Mouse (Mus musculus) small intestine, adult 2 months (tissue): Measurements from ENCODE around the gene Stub1.

Experiments
- CTCF ChIP-seq: fragments of 200-500 bp; IDR thresholded peaks from 2 replicates; pipeline ENCODE4 v1.5.1; 2012; ENCODE audit warnings: low read depth, mild to moderate bottlenecking, control low read depth, inconsistent platforms, low read length, moderate library complexity, mixed read lengths; ENCODE audit not compliant: insufficient replicate concordance, insufficient read length; ENCODE audit errors: extremely low read depth
- POLR2A ChIP-seq: fragments of 200-500 bp; IDR thresholded peaks from 2 replicates; pipeline ENCODE4 v1.6.1; 2012; ENCODE audit warnings: low read depth, mild to moderate bottlenecking, control low read depth, inconsistent platforms, low read length, moderate library complexity

- TF ChIP-seq POLR2A, result no peak
- TF ChIP-seq CTCF, result no peak
Measured at GRCm38 (mm10) chr17:25842509-25842908, 9.3 kb upstream of the Stub1 start.
